ENCODE assay signal across 12 mouse cellular contexts in the genomic region with DNA sequence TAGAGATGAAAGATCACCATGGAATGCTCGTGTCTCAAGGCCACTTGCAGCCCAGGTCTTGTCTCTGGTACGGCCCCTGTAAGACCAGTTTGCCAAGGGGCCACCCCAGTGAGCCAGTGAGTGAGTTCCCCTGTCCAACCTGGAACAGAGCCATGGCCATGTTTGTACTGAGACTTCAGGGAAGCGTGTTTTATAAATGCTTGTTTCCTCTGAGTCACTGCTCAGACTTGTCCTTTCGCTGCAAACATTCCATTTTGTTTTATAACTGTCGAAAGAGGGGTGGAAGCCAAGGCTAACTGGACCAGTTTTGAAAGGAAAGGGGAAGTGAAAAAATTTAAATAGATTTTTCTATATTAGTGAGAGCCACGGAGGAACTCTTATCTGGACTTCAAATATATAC. TPM values are rescaled to one million over a fixed set of nuclear protein-coding genes. Genes with fewer than 3 reads are reported as not detected.
DNase-seq lines count a peak whose midpoint lies in the region; ATAC-seq and TF ChIP-seq lines count a peak whose summit lies in the region.
"Had no signal": no experiment of that assay in that cellular context is flagged by ENCODE, and none has a peak within 500 bp of the region (broad histone marks: within the 10 kb centered on the region; RNA-seq: fewer than 3 reads in every experiment).

No protein-coding gene starts in this region.

- no peak overlapping the region for H3K4me2 ChIP-seq in kidney, embryonic 15.5 days
- H3K4me2 ChIP-seq in kidney, embryonic 14.5 days (replicated peaks; ENCODE audit: low read depth, low read length): no peak overlapping the region
- H3K4me2 ChIP-seq in stomach, postnatal 0 days (replicated peaks; ENCODE audit: low read depth): no peak overlapping the region
- H3K4me2 ChIP-seq: midbrain, embryonic 12.5 days had no signal

- intact Hi-C loops in left cerebral cortex, postnatal 25 days (cut with DNase I): no loop called here

- H3K9ac ChIP-seq in kidney, embryonic 15.5 days: no peak overlapping the region
- H3K9ac ChIP-seq in kidney, embryonic 14.5 days (ENCODE audit: low read depth, low read length): no peak overlapping the region
- no peak overlapping the region for H3K9ac ChIP-seq in stomach, postnatal 0 days (ENCODE audit: low read length)
- H3K9ac ChIP-seq: midbrain, embryonic 12.5 days had no signal

- TF ChIP-seq EP300 in stomach, postnatal 0 days (optimal IDR thresholded peaks at IDR 0.05): no peak

- no peaks in the 10 kb centered on the region for H3K9me3 ChIP-seq in kidney, embryonic 15.5 days (replicated peaks)
- H3K9me3 ChIP-seq in kidney, embryonic 14.5 days (ENCODE audit: control insufficient read depth, low read length): no peaks in the 10 kb centered on the region
- no peaks in the 10 kb centered on the region for H3K9me3 ChIP-seq in stomach, postnatal 0 days (ENCODE audit: control insufficient read depth, low read length)
- H3K9me3 ChIP-seq: G1E; midbrain, embryonic 12.5 days had no signal

- peak; percentile 71 to 93 for DNase-seq in adrenal gland, adult (ENCODE audit: inconsistent age in 2 of 2, low spot score in 1 of 2)
- DNase-seq in heart, postnatal 4 days: peak; percentile 42
- DNase-seq in stomach, postnatal 0 days (ENCODE audit: low spot score): peak; percentile 24
- no peak for DNase-seq in frontal cortex, adult 2 months (ENCODE audit: extremely low spot score in 1 of 2, low spot score in 1 of 2)
- DNase-seq in left cerebral cortex, postnatal 25 days (ENCODE audit: low spot score in 2 of 2): no peak
- DNase-seq: cerebellum, adult 11-12 months; right cerebral cortex, postnatal 14 days had no signal

- ATAC-seq in kidney, embryonic 15.5 days (replicated peaks; ENCODE audit: low FRiP score): no peak
- ATAC-seq in kidney, embryonic 14.5 days (ENCODE audit: low FRiP score, low TSS enrichment): no peak
- no peak for ATAC-seq in stomach, postnatal 0 days (ENCODE audit: low FRiP score, low TSS enrichment)
- no peak for ATAC-seq in erythroblast, adult 5-6 weeks (replicated peaks; ENCODE audit: low FRiP score, poor library complexity, severe bottlenecking)

- no peak overlapping the region for H3K4me3 ChIP-seq in kidney, embryonic 15.5 days (replicated peaks)
- H3K4me3 ChIP-seq in kidney, embryonic 14.5 days (ENCODE audit: low read length): no peak overlapping the region
- H3K4me3 ChIP-seq in stomach, postnatal 0 days (ENCODE audit: low read depth, low read length): no peak overlapping the region
- H3K4me3 ChIP-seq: midbrain, embryonic 12.5 days had no signal

- no peaks in the 10 kb centered on the region for H3K4me1 ChIP-seq in kidney, embryonic 15.5 days
- no peaks in the 10 kb centered on the region for H3K4me1 ChIP-seq in kidney, embryonic 14.5 days (ENCODE audit: control insufficient read depth, insufficient read depth, low read length)
- H3K4me1 ChIP-seq in stomach, postnatal 0 days (replicated peaks; ENCODE audit: control insufficient read depth, insufficient read depth): peaks cover 4% of the 10 kb centered on the region; the same call in 1 of the 2 replicates
- H3K4me1 ChIP-seq: midbrain, embryonic 12.5 days had no signal

- H3K36me3 ChIP-seq in kidney, embryonic 15.5 days: no peaks in the 10 kb centered on the region
- H3K36me3 ChIP-seq in kidney, embryonic 14.5 days (ENCODE audit: control insufficient read depth, insufficient read depth, low read length): no peaks in the 10 kb centered on the region
- H3K36me3 ChIP-seq in stomach, postnatal 0 days (ENCODE audit: control insufficient read depth, insufficient read depth, low read length): no peaks in the 10 kb centered on the region
- H3K36me3 ChIP-seq: G1E; midbrain, embryonic 12.5 days had no signal

- H3K27ac ChIP-seq in kidney, embryonic 15.5 days: peak overlapping the region; percentile 54; the same call in 1 of the 2 replicates
- H3K27ac ChIP-seq in kidney, embryonic 14.5 days (ENCODE audit: low read depth, low read length): no peak overlapping the region
- H3K27ac ChIP-seq in stomach, postnatal 0 days (replicated peaks): peak overlapping the region; percentile 46; the same call in 1 of the 2 replicates
- H3K27ac ChIP-seq: midbrain, embryonic 12.5 days had no signal

- no peaks in the 10 kb centered on the region for H3K27me3 ChIP-seq in kidney, embryonic 15.5 days
- no peaks in the 10 kb centered on the region for H3K27me3 ChIP-seq in kidney, embryonic 14.5 days (ENCODE audit: control insufficient read depth, insufficient read depth, low read length)
- no peaks in the 10 kb centered on the region for H3K27me3 ChIP-seq in stomach, postnatal 0 days (ENCODE audit: control insufficient read depth, insufficient read depth, low read length)
- H3K27me3 ChIP-seq: midbrain, embryonic 12.5 days had no signal

- TF ChIP-seq CTCF in stomach, postnatal 0 days (IDR thresholded peaks at IDR 0.05; ENCODE audit: low read depth): no peak

- 43% methylated on average over 6 of the region's 6 CpGs for WGBS in kidney, embryonic 15.5 days
- 46% methylated on average over 6 of the region's 6 CpGs for WGBS in kidney, embryonic 14.5 days
- WGBS in stomach, postnatal 0 days: 7% methylated on average over 6 of the region's 6 CpGs

RNA-seq across cellular contexts. Expression of a gene that starts 37.2 kb away (rescaled TPM):
- 3.5 and 6.0 TPM in 2 replicates for polyA plus RNA-seq in kidney, embryonic 15.5 days (2015; fragmentation: Nextera tagmentation; extraction: Ambion mirVana)
- polyA plus RNA-seq in kidney, embryonic 14.5 days (2014; fragmentation: Nextera tagmentation; extraction: Ambion mirVana): 4.8 and 5.7 TPM in 2 replicates
- 1 to 10 TPM; 1.4 to 2.1 TPM for total RNA-seq in heart, postnatal 4 days (2021)
- polyA plus RNA-seq in stomach, postnatal 0 days (2015; fragmentation: Nextera tagmentation; extraction: Ambion mirVana): 1.6 and 1.9 TPM in 2 replicates
- 22.8 TPM in 2 replicates for polyA plus RNA-seq in frontal cortex, adult 2 months (2012; rRNA removed)
- not detected in 2 replicates for total RNA-seq in erythroblast, adult 5-6 weeks (2015; ENCODE audit: low replicate concordance)
- total RNA-seq in erythroblast, adult 5-6 weeks (2017; ENCODE audit: low replicate concordance): not detected in 2 replicates
- 10 to 100 TPM; 79.7 to 94.2 TPM for total RNA-seq in left cerebral cortex, postnatal 25 days (2021)
- polyA plus RNA-seq: G1E had no signal

Comparison
In these comparisons a context has a peak if more than half of its experiments do, and no peak if none do; other contexts are left out.
1. DNase-seq: peak in adrenal gland, adult (2 of 2), heart, postnatal 4 days (single experiment) and stomach, postnatal 0 days (single experiment); none in frontal cortex, adult 2 months (0 of 2) and left cerebral cortex, postnatal 25 days (0 of 2).